Mouse (Mus musculus) MEL (cell line): ENCODE results near the gene Ranbp3l. TPM values are rescaled to one million over a fixed set of nuclear protein-coding genes. Genes with fewer than 3 reads are reported as not detected.
A peak's percentile ranks its signal among the peaks of the same experiment; 100 is the strongest.

Experiments used
- DNase-seq: peaks from one replicate; pipeline ENCODE4 v3.0.0; 2011; ENCODE audit warnings: low read depth, low spot score
- H3K27ac ChIP-seq: 2 replicates; pipeline ENCODE4 v1.5.1; 2012; ENCODE audit warnings: low read depth, mild to moderate bottlenecking, control low read depth, low read length, moderate library complexity; ENCODE audit not compliant: control insufficient read depth
- H3K27me3 ChIP-seq, 2 experiments: fragments of 150-350 bp in 1 of 2; sonication (generic) in 1 of 2; 2 replicates each; pipeline ENCODE4 v1.6.1; 2012; ENCODE audit warnings: low read length in 2 of 2, mild to moderate bottlenecking in 2 of 2, improper control_type of control experiment in 1 of 2, moderate library complexity in 1 of 2; ENCODE audit not compliant: insufficient read depth in 2 of 2, control insufficient read depth in 1 of 2
- H3K36me3 ChIP-seq, 2 experiments: 2 replicates each; pipeline ENCODE4 v1.6.1; 2012 to 2014; ENCODE audit warnings: low read length in 2 of 2, improper control_type of control experiment in 1 of 2, inconsistent platforms in 1 of 2, mild to moderate bottlenecking in 1 of 2; ENCODE audit not compliant: insufficient read depth in 2 of 2, control insufficient read depth in 1 of 2
- H3K4me1 ChIP-seq, 2 experiments: fragments of 150-350 bp in 1 of 2; sonication (generic) in 1 of 2; 2 replicates each; pipeline ENCODE4 v1.6.1; 2012; ENCODE audit warnings: low read length in 2 of 2, improper control_type of control experiment in 1 of 2, mild to moderate bottlenecking in 1 of 2; ENCODE audit not compliant: insufficient read depth in 2 of 2, control insufficient read depth in 1 of 2
- H3K4me3 ChIP-seq, 2 experiments: fragments of 150-350 bp in 1 of 2; sonication (generic) in 1 of 2; 2 replicates each; pipeline ENCODE4 v1.5.1; 2012; ENCODE audit warnings: low read depth in 2 of 2, low read length in 2 of 2, mild to moderate bottlenecking in 2 of 2, moderate library complexity in 2 of 2, control low read depth in 1 of 2, improper control_type of control experiment in 1 of 2; ENCODE audit not compliant: control insufficient read depth in 1 of 2, insufficient read depth in 1 of 2
- H3K79me2 ChIP-seq: 2 replicates; pipeline ENCODE4 v1.6.1; 2012; ENCODE audit warnings: mild to moderate bottlenecking, low read length, moderate library complexity; ENCODE audit not compliant: control insufficient read depth, poor library complexity, insufficient read depth
- H3K9ac ChIP-seq: 2 replicates; pipeline ENCODE4 v1.6.1; 2012; ENCODE audit warnings: low read depth, mild to moderate bottlenecking, control low read depth, low read length, moderate library complexity; ENCODE audit not compliant: control insufficient read depth, poor library complexity, severe bottlenecking
- H3K9me3 ChIP-seq: fragments of 150-350 bp; sonication (generic); replicated peaks from 2 replicates; pipeline ENCODE4 v1.6.1; 2012; ENCODE audit warnings: mild to moderate bottlenecking, low read length, improper control_type of control experiment, moderate library complexity; ENCODE audit not compliant: insufficient read depth
- BHLHE40 ChIP-seq: IDR thresholded peaks from 2 replicates; pipeline ENCODE4 v1.6.1; 2012; ENCODE audit warnings: low read depth, mild to moderate bottlenecking, inconsistent platforms, low read length, improper control_type of control experiment, borderline replicate concordance
- CHD2 ChIP-seq: IDR thresholded peaks from 2 replicates; pipeline ENCODE4 v1.6.1; 2011; ENCODE audit warnings: low read length, improper control_type of control experiment
- EP300 ChIP-seq, 2 experiments: IDR thresholded peaks; 2 replicates each; pipeline ENCODE4 v1.6.1; 2011; ENCODE audit warnings: improper control_type of control experiment in 2 of 2, low read length in 2 of 2, low read depth in 1 of 2, mild to moderate bottlenecking in 1 of 2
- ETS1 ChIP-seq: IDR thresholded peaks from 2 replicates; pipeline ENCODE4 v1.6.1; 2012; ENCODE audit warnings: low read depth, mild to moderate bottlenecking, inconsistent platforms, low read length, improper control_type of control experiment, moderate library complexity
- GATA1 ChIP-seq: IDR thresholded peaks from 2 replicates; pipeline ENCODE4 v1.6.1; 2011; ENCODE audit warnings: low read depth, low read length, improper control_type of control experiment
- JUND ChIP-seq: IDR thresholded peaks from 2 replicates; pipeline ENCODE4 v1.6.1; 2011; ENCODE audit warnings: low read depth, mild to moderate bottlenecking, improper control_type of control experiment, low read length
- KAT2A ChIP-seq: conservative IDR thresholded peaks from 2 replicates; pipeline ENCODE4 v1.6.1; 2012; ENCODE audit warnings: low read depth, low read length, improper control_type of control experiment, inconsistent platforms
- MAFK ChIP-seq: IDR thresholded peaks from 2 replicates; pipeline ENCODE4 v1.6.1; 2011; ENCODE audit warnings: low read depth, mild to moderate bottlenecking, low read length, improper control_type of control experiment, borderline replicate concordance
- MAX ChIP-seq: IDR thresholded peaks from 2 replicates; pipeline ENCODE4 v1.6.1; 2011; ENCODE audit warnings: low read length, improper control_type of control experiment
- MYB ChIP-seq: IDR thresholded peaks from 2 replicates; pipeline ENCODE4 v1.6.1; 2011; ENCODE audit warnings: mild to moderate bottlenecking, low read depth, low read length, improper control_type of control experiment
- MYC ChIP-seq: IDR thresholded peaks from 2 replicates; pipeline ENCODE4 v1.6.1; 2011; ENCODE audit warnings: low read depth, mild to moderate bottlenecking, low read length, improper control_type of control experiment, moderate library complexity
- NELFE ChIP-seq: IDR thresholded peaks from 2 replicates; pipeline ENCODE4 v1.6.1; 2011; ENCODE audit warnings: low read depth, low read length, improper control_type of control experiment
- NRF1 ChIP-seq: IDR thresholded peaks from 2 replicates; pipeline ENCODE4 v1.6.1; 2014; ENCODE audit warnings: low read depth, mild to moderate bottlenecking, inconsistent platforms, low read length, improper control_type of control experiment, moderate library complexity; ENCODE audit not compliant: poor library complexity, insufficient read depth, severe bottlenecking
- POLR2A ChIP-seq, 2 experiments: IDR thresholded peaks; 2 replicates each; pipeline ENCODE4 v1.6.1; 2011 to 2012; ENCODE audit warnings: low read length in 2 of 2, mild to moderate bottlenecking in 2 of 2, control low read depth in 1 of 2, improper control_type of control experiment in 1 of 2, low read depth in 1 of 2, moderate library complexity in 1 of 2; ENCODE audit not compliant: control insufficient read depth in 1 of 2, insufficient read depth in 1 of 2, poor library complexity in 1 of 2
- RCOR1 ChIP-seq: IDR thresholded peaks from 2 replicates; pipeline ENCODE4 v1.6.1; 2012; ENCODE audit warnings: low read depth, mild to moderate bottlenecking, inconsistent platforms, low read length, improper control_type of control experiment
- SIN3A ChIP-seq: IDR thresholded peaks from 2 replicates; pipeline ENCODE4 v1.6.1; 2012; ENCODE audit warnings: low read length, improper control_type of control experiment, inconsistent platforms
- TAL1 ChIP-seq: IDR thresholded peaks from 2 replicates; pipeline ENCODE4 v1.6.1; 2012; ENCODE audit warnings: mild to moderate bottlenecking, inconsistent platforms, low read length, moderate library complexity, mixed read lengths
- TBP ChIP-seq: IDR thresholded peaks from 2 replicates; pipeline ENCODE4 v1.8.0; 2011; ENCODE audit warnings: low read depth, low read length, improper control_type of control experiment
- TCF12 ChIP-seq: IDR thresholded peaks from 2 replicates; pipeline ENCODE4 v1.6.1; 2014; ENCODE audit warnings: low read depth, mild to moderate bottlenecking, inconsistent platforms, low read length, improper control_type of control experiment, moderate library complexity
- UBTF ChIP-seq: IDR thresholded peaks from 2 replicates; pipeline ENCODE4 v1.6.1; 2012; ENCODE audit warnings: low read depth, mild to moderate bottlenecking, inconsistent platforms, low read length, improper control_type of control experiment, moderate library complexity, borderline replicate concordance; ENCODE audit not compliant: insufficient read depth
- USF1 ChIP-seq: IDR thresholded peaks from 2 replicates; pipeline ENCODE4 v1.6.1; 2014; ENCODE audit warnings: low read depth, mild to moderate bottlenecking, inconsistent platforms, low read length, improper control_type of control experiment, moderate library complexity
- ZKSCAN1 ChIP-seq: IDR thresholded peaks from 2 replicates; pipeline ENCODE4 v1.6.1; 2012; ENCODE audit warnings: low read depth, mild to moderate bottlenecking, inconsistent platforms, low read length, improper control_type of control experiment, moderate library complexity
- ZNF384 ChIP-seq: IDR thresholded peaks from 2 replicates; pipeline ENCODE4 v1.6.1; 2012; ENCODE audit warnings: low read depth, mild to moderate bottlenecking, inconsistent platforms, low read length, improper control_type of control experiment
- polyA plus RNA-seq, 2 experiments: library from polyadenylated mRNA; stranded (reverse) in 1 of 2; unstranded in 1 of 2; fragments of >175 nt in 1 of 2; fragments of >200 nt in 1 of 2; gene quantifications; 2 replicates each; pipeline versions ENCODE4 v1.2.1 to v1.2.4; 2012; ENCODE audit warnings: low replicate concordance in 2 of 2, low read depth in 1 of 2; ENCODE audit not compliant: insufficient read length in 2 of 2, insufficient read depth in 1 of 2, missing spikeins in 1 of 2
- total RNA-seq: library from RNA; depleted of rRNA; stranded (reverse); fragments of 300-350 nt; gene quantifications from 2 replicates; pipeline ENCODE4 v1.2.3, GENCODE M21; 2012

The Ranbp3l gene
- total and polyA plus RNA-seq, 3 experiments, result 0.06 TPM; not detected in 2

DNA sequence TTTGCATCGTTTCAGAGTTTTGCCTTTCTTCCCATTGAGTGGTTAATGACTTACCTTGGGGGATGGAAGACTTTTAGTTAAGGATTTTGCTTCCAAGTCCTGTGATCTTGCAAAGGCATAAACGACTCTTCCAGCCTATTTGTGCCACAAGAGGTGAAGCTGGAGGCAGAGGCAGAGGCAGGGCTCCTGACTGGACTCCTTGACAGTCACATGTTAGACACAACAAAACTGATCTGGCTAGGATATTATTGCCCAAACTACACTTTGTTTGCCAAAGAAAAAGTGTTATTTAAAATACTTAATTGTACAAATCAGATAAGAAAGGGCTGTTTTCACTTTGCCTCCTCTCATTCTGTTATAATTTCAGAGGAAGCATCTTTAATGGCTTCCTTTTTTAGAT is 106.4 kb downstream of the Ranbp3l start (continued):
- TF ChIP-seq USF1, result peak; percentile 69
- TF ChIP-seq TBP, result no peak
- TF ChIP-seq ETS1, result no peak; the same call in none of the 2 replicates
- TF ChIP-seq POLR2A (IDR thresholded peaks at IDR 0.05; ENCODE audit: control insufficient read depth in 1 of 2, insufficient read depth in 1 of 2, low read depth in 1 of 2, low read length in 2 of 2, poor library complexity in 1 of 2), result peak in 1 of 2 experiments; percentile 48; a peak in 1 of 4 replicates
- TF ChIP-seq, all 39 proteins: peak for 10

DNA sequence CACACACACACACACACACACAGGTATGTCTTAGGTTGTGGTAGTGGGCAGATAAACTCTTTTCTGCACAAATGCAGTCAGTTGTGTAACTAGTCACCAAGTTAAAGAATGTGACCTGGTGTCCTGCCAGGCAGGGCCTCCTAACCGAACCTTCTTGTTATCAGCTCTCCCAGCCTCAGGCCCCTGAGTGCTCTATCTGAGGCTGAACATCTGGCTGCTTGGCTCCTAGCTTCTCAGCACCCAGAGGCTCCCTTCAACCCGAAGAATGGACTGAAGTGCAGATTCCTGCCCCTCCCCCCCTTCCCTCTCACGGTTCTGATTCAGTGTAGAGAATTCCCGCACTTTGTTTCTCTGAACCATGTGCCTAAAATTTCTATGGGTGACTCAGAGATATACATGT is 106.9 kb downstream of the Ranbp3l start:
- H3K27ac ChIP-seq, result peak overlapping the region; percentile 100
- TF ChIP-seq KAT2A, result no peak
- peak; percentile 55; the same call in 1 of the 2 replicates for TF ChIP-seq JUND
- TF ChIP-seq NELFE, result no peak
- TF ChIP-seq GATA1, result peak; percentile 98
- peak; percentile 98 for TF ChIP-seq TCF12
- peak in 1 of 2 experiments; percentile 54; a peak in 1 of 4 replicates for TF ChIP-seq POLR2A (IDR thresholded peaks at IDR 0.05; ENCODE audit: control insufficient read depth in 1 of 2, insufficient read depth in 1 of 2, low read depth in 1 of 2, low read length in 2 of 2, poor library complexity in 1 of 2)
- TF ChIP-seq TAL1, result peak; percentile 100
- TF ChIP-seq ZNF384, result no peak
- peak; percentile 94 for TF ChIP-seq RCOR1
- TF ChIP-seq NRF1, result no peak
- TF ChIP-seq MAFK, result peak; percentile 4
- TF ChIP-seq CHD2, result peak; percentile 80
- peak; percentile 96 for TF ChIP-seq ETS1
- TF ChIP-seq MYC, result peak; percentile 73
- TF ChIP-seq TBP, result peak; percentile 49; the same call in 1 of the 2 replicates
- peak; percentile 85; the same call in 1 of the 2 replicates for TF ChIP-seq SIN3A
- peak; percentile 46 for TF ChIP-seq MAX
- peak; percentile 97 to 98; a peak in 3 of 4 replicates for TF ChIP-seq EP300 (IDR thresholded peaks at IDR 0.05; ENCODE audit: low read depth in 1 of 2, low read length in 2 of 2)
- TF ChIP-seq MYB, result peak; percentile 98
- peak; percentile 84 for TF ChIP-seq BHLHE40
- no peak for TF ChIP-seq ZKSCAN1
- TF ChIP-seq UBTF, result no peak; the same call in 1 of the 2 replicates
- H3K9ac ChIP-seq, result peak overlapping the region; percentile 70
- H3K4me3 ChIP-seq, result peak overlapping the region; percentile 12 to 95; a peak in 2 of 4 replicates
- H3K79me2 ChIP-seq, result peaks cover 72% of the 10 kb centered on the region
- peaks cover 31 to 40% of the 10 kb centered on the region in 2 experiments for H3K4me1 ChIP-seq
- no peaks in the 10 kb centered on the region for H3K27me3 ChIP-seq
- no peaks in the 10 kb centered on the region for H3K9me3 ChIP-seq
- DNase-seq, result peak; percentile 98
- peaks cover 2 to 52% of the 10 kb centered on the region in 2 experiments for H3K36me3 ChIP-seq
